Mouse (Mus musculus): ENCODE data around the gene Limch1. TPM values are rescaled to one million over a fixed set of nuclear protein-coding genes. Genes with fewer than 3 reads are reported as not detected.

The Limch1 gene
- polyA plus RNA-seq, 1 experiment from 2014 or later: 81.0 TPM

DNA sequence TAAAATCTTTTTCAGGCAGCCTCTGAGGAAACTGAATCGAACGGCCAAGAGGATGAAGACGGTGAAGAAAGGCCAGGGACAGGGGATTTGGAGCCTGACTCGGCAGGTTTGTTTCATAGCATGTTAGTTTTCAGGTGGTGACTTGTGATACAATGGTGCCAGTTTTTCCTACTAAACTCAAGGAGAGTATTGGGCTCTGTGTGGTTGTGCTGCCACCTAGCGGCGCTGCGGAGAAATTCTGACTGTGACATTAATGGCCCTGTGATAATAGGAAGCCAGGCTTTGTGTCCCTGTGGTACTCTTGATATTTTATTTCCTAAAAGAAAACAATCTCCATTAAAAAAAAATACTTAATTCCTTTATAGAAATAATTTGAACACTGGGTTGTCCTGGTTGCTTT is 270.8 kb downstream of the Limch1 start:
- Histone ChIP-seq H3K4me1 (replicated peaks; ENCODE audit: control insufficient read depth, insufficient read depth, low read length) (peaks cover 9% of the 10 kb centered on the region), H3K4me3 (replicated peaks; ENCODE audit: low read length) (no peak overlapping the region), H3K27me3 (replicated peaks; ENCODE audit: control insufficient read depth, insufficient read depth, low read length) (no peaks in the 10 kb centered on the region), H3K4me2 (ENCODE audit: low read length) (no peak overlapping the region), H3K27ac (ENCODE audit: low read length) (no peak overlapping the region), H3K9me3 (ENCODE audit: control insufficient read depth, low read length) (no peaks in the 10 kb centered on the region), H3K9ac (replicated peaks; ENCODE audit: low read depth, low read length) (no peak overlapping the region), H3K36me3 (ENCODE audit: control insufficient read depth, insufficient read depth) (no peaks in the 10 kb centered on the region)
- peak; percentile 76 for ATAC-seq
- whole genome bisulfite sequencing: 12% methylated on average over 7 of the region's 7 CpGs

DNA sequence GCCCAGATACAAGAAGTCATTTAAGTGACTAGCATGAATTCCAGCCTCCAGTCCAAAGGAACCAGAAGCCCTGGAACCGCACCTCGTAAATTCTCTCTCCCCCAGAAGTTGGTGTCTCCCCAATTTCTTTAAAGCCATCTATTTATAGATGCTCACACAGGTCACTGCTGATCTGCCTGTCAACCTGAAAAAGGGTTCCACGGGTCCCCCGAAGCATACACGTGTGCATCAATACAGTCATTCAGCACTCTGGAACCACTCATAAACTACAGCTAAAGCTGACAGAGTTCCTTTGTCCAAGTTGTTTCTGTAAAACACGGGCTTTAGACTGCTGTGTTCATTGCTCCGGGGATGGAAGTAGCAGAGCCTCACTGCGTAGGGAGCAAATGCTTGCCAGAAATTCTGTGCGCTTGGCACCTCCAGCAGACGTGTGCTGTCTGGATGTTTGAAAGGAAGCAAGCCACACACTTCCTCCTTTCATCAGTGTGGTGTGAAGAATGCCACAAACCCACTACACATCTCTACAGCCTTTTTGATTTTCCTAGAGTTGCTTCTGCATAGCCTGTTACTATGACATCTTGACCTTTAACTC is 278.9 kb downstream of the Limch1 start:
- 59% methylated on average over 10 of the region's 10 CpGs for WGBS
- H3K4me1 ChIP-seq (replicated peaks; ENCODE audit: control insufficient read depth, insufficient read depth, low read length): 0 out of 2 replicates have a peak, but pooled peaks cover 2% of the 10 kb centered on the region
- H3K4me3 ChIP-seq (replicated peaks; ENCODE audit: low read length): no peak overlapping the region
- H3K4me2 ChIP-seq (ENCODE audit: low read length): no peak overlapping the region
- peaks cover 3% of the 10 kb centered on the region for H3K36me3 ChIP-seq (ENCODE audit: control insufficient read depth, insufficient read depth)
- H3K9me3 ChIP-seq (ENCODE audit: control insufficient read depth, low read length): no peaks in the 10 kb centered on the region
- H3K9ac ChIP-seq (replicated peaks; ENCODE audit: low read depth, low read length): no peak overlapping the region
- H3K27ac ChIP-seq (ENCODE audit: low read length): no peak overlapping the region
- H3K27me3 ChIP-seq (replicated peaks; ENCODE audit: control insufficient read depth, insufficient read depth, low read length): no peaks in the 10 kb centered on the region
- ATAC-seq: peak; percentile 46; the same call in 1 of the 2 replicates

- no peak overlapping the region for H3K9ac ChIP-seq (replicated peaks; ENCODE audit: low read depth, low read length)
- no peaks in the 10 kb centered on the region for H3K9me3 ChIP-seq (ENCODE audit: control insufficient read depth, low read length)
- peaks cover 8% of the 10 kb centered on the region for H3K36me3 ChIP-seq (ENCODE audit: control insufficient read depth, insufficient read depth)
- no peak overlapping the region for H3K27ac ChIP-seq (ENCODE audit: low read length)
- H3K4me1 ChIP-seq (replicated peaks; ENCODE audit: control insufficient read depth, insufficient read depth, low read length): 0 out of 2 replicates have a peak, but pooled peaks cover 2% of the 10 kb centered on the region
- H3K27me3 ChIP-seq (replicated peaks; ENCODE audit: control insufficient read depth, insufficient read depth, low read length): no peaks in the 10 kb centered on the region
- WGBS: 77% methylated on average over 8 of the region's 8 CpGs
- ATAC-seq: no peak
- no peak overlapping the region for H3K4me2 ChIP-seq (ENCODE audit: low read length)
- H3K4me3 ChIP-seq (replicated peaks; ENCODE audit: low read length): no peak overlapping the region
Observed at GRCm38 (mm10) chr5:67025095-67025494, 279.5 kb downstream of the Limch1 start.

GRCm38 (mm10) chr5:67025581-67025980 is 280.0 kb downstream of the Limch1 start:
- no peak overlapping the region for H3K9ac ChIP-seq (replicated peaks; ENCODE audit: low read depth, low read length)
- ATAC-seq: no peak
- 83% methylated on average over 8 of the region's 10 CpGs for WGBS

DNA sequence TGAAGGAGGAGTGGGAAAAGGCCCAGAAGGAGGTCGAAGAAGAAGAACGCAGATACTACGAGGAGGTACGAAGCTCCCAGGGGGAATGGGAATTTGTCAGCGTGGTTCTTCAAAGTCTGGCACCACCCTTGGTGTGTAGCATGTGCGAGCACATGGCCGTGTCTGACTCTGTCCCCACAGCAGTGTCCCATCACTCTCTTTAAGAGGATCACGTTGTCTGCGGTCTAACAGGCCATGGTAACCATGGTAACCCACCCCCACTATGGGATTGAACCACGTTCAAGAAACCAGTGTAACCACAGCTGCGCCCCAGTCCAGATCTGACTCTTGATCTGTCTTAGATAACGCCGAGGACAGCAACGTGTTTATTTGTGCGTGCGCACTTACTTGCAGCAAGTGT is 283.2 kb downstream of the Limch1 start:
- Histone ChIP-seq H3K9me3 (ENCODE audit: control insufficient read depth, low read length) (no peaks in the 10 kb centered on the region), H3K27ac (ENCODE audit: low read length) (no peak overlapping the region), H3K36me3 (ENCODE audit: control insufficient read depth, insufficient read depth) (peaks cover 8% of the 10 kb centered on the region), H3K4me2 (ENCODE audit: low read length) (no peak overlapping the region), H3K27me3 (replicated peaks; ENCODE audit: control insufficient read depth, insufficient read depth, low read length) (no peaks in the 10 kb centered on the region), H3K9ac (replicated peaks; ENCODE audit: low read depth, low read length) (no peak overlapping the region), H3K4me1 (replicated peaks; ENCODE audit: control insufficient read depth, insufficient read depth, low read length) (0 out of 2 replicates have a peak, but pooled peaks cover 2% of the 10 kb centered on the region), H3K4me3 (replicated peaks; ENCODE audit: low read length) (no peak overlapping the region)
- 73% methylated on average over 16 of the region's 16 CpGs for WGBS
- no peak for ATAC-seq

More at GRCm38 (mm10) chr5:67025581-67025980, 280.0 kb downstream of the Limch1 start:
- H3K4me2 ChIP-seq (ENCODE audit: low read length): no peak overlapping the region
- no peak overlapping the region for H3K4me3 ChIP-seq (replicated peaks; ENCODE audit: low read length)
- H3K27me3 ChIP-seq (replicated peaks; ENCODE audit: control insufficient read depth, insufficient read depth, low read length): no peaks in the 10 kb centered on the region
- H3K36me3 ChIP-seq (ENCODE audit: control insufficient read depth, insufficient read depth): peaks cover 9% of the 10 kb centered on the region
- no peaks in the 10 kb centered on the region for H3K9me3 ChIP-seq (ENCODE audit: control insufficient read depth, low read length)
- H3K4me1 ChIP-seq (replicated peaks; ENCODE audit: control insufficient read depth, insufficient read depth, low read length): 0 out of 2 replicates have a peak, but pooled peaks cover 2% of the 10 kb centered on the region
- no peak overlapping the region for H3K27ac ChIP-seq (ENCODE audit: low read length)

DNA sequence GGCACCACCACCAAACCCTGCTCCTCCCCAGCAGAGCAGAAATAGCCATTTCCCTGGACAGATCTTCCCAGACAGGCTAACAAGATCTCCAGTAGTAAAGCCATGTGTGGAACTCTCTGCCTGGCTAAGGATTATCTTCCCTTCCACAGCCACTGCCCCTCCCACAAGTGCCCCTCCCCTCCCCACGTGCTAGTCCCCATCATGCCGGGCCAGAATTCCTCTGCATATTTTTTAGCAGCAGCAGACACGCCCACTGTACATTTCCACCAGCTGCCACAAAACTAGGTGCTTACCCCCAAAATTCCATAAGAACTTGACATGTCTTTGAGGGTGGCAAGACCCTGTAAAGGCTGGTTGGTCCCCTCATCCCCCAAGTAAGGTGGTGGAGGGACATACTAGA is 284.3 kb downstream of the Limch1 start:
- ATAC-seq: no peak
- Histone ChIP-seq H3K4me2 (ENCODE audit: low read length) (no peak overlapping the region), H3K4me3 (replicated peaks; ENCODE audit: low read length) (no peak overlapping the region), H3K9ac (replicated peaks; ENCODE audit: low read depth, low read length) (no peak overlapping the region), H3K9me3 (ENCODE audit: control insufficient read depth, low read length) (no peaks in the 10 kb centered on the region), H3K36me3 (ENCODE audit: control insufficient read depth, insufficient read depth) (peaks cover 8% of the 10 kb centered on the region), H3K27ac (ENCODE audit: low read length) (no peak overlapping the region), H3K27me3 (replicated peaks; ENCODE audit: control insufficient read depth, insufficient read depth, low read length) (no peaks in the 10 kb centered on the region), H3K4me1 (replicated peaks; ENCODE audit: control insufficient read depth, insufficient read depth, low read length) (no peaks in the 10 kb centered on the region)
- whole genome bisulfite sequencing: 45% methylated on average over 3 of the region's 3 CpGs

DNA sequence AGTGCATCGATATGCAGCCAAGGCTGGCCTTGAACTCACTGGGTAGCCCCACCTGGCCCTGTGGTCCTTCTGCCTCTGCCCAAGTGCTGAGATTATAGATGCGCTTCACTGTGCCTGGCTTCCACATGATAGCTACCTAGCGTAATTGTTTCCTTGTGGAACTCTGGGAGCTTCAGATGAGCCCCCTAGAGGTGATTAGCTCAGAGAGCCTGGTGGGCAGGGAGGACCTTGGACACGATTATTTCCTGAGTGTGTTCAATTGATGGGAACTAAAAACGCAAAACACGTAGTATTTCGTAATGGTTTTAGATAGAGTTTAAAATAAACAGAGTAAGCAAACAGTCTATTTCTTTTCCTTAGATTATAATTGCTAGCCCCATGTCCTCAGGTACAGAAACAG is 287.0 kb downstream of the Limch1 start:
- no peaks in the 10 kb centered on the region for H3K9me3 ChIP-seq (ENCODE audit: control insufficient read depth, low read length)
- no peak for ATAC-seq
- no peak overlapping the region for H3K9ac ChIP-seq (replicated peaks; ENCODE audit: low read depth, low read length)
- H3K4me1 ChIP-seq (replicated peaks; ENCODE audit: control insufficient read depth, insufficient read depth, low read length): no peaks in the 10 kb centered on the region
- no peak overlapping the region for H3K4me3 ChIP-seq (replicated peaks; ENCODE audit: low read length)
- no peaks in the 10 kb centered on the region for H3K27me3 ChIP-seq (replicated peaks; ENCODE audit: control insufficient read depth, insufficient read depth, low read length)
- H3K4me2 ChIP-seq (ENCODE audit: low read length): no peak overlapping the region
- 82% methylated on average over 7 of the region's 7 CpGs for WGBS
- H3K27ac ChIP-seq (ENCODE audit: low read length): no peak overlapping the region
- peaks cover 8% of the 10 kb centered on the region for H3K36me3 ChIP-seq (ENCODE audit: control insufficient read depth, insufficient read depth)

DNA sequence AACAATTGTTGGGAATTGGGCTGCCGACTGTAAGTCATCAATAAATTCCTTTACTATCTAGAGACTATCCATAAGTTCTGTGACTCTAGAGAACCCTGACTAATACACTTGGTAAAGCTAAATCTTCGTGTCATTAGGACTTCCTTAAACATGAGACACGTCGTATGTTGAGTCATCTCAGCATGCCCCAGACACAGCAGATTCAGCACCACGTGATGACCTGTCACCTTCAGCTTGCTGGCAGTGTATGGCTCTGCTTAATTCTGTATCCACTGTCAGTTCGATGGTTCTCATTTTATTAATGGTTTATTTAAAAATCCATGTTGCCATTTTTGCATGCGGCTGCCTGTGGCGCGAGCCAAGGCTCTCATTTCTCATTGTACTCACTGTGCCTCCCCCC is 298.3 kb downstream of the Limch1 start:
- Histone ChIP-seq H3K9me3 (ENCODE audit: control insufficient read depth, low read length) (no peaks in the 10 kb centered on the region), H3K27me3 (replicated peaks; ENCODE audit: control insufficient read depth, insufficient read depth, low read length) (no peaks in the 10 kb centered on the region), H3K9ac (replicated peaks; ENCODE audit: low read depth, low read length) (no peak overlapping the region), H3K36me3 (ENCODE audit: control insufficient read depth, insufficient read depth) (no peaks in the 10 kb centered on the region), H3K4me3 (replicated peaks; ENCODE audit: low read length) (no peak overlapping the region), H3K4me1 (replicated peaks; ENCODE audit: control insufficient read depth, insufficient read depth, low read length) (no peaks in the 10 kb centered on the region), H3K27ac (ENCODE audit: low read length) (no peak overlapping the region), H3K4me2 (ENCODE audit: low read length) (no peak overlapping the region)
- WGBS: 86% methylated on average over 8 of the region's 9 CpGs
- ATAC-seq: no peak

DNA sequence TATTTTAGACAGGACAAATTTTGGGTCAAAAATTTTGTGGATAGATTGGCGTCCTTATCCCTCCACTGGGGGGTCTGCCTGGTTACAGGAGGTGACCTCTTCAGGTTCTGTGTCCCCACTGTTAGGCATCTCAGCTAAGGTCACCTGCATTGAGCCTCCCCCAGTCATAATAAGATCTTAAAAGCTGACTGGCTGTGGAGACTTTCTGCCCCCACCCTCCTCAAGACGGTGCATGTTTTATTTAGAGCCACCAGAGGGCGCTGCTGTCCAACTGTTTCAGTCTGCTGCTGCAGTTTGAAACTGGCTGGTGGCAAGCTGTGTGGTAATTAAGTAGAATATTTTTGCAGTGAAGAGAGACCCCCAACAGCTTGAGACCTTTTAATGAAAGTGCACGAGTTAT is 302.4 kb downstream of the Limch1 start:
- 14% methylated on average over 4 of the region's 4 CpGs for WGBS
- no peaks in the 10 kb centered on the region for H3K27me3 ChIP-seq (replicated peaks; ENCODE audit: control insufficient read depth, insufficient read depth, low read length)
- H3K4me2 ChIP-seq (ENCODE audit: low read length): no peak overlapping the region
- ATAC-seq: peak; percentile 86
- H3K36me3 ChIP-seq (ENCODE audit: control insufficient read depth, insufficient read depth): no peaks in the 10 kb centered on the region; the same call in 1 of the 2 replicates
- no peaks in the 10 kb centered on the region for H3K4me1 ChIP-seq (replicated peaks; ENCODE audit: control insufficient read depth, insufficient read depth, low read length)
- H3K4me3 ChIP-seq (replicated peaks; ENCODE audit: low read length): no peak overlapping the region
- no peaks in the 10 kb centered on the region for H3K9me3 ChIP-seq (ENCODE audit: control insufficient read depth, low read length)
- no peak overlapping the region for H3K9ac ChIP-seq (replicated peaks; ENCODE audit: low read depth, low read length)
- no peak overlapping the region for H3K27ac ChIP-seq (ENCODE audit: low read length)

DNA sequence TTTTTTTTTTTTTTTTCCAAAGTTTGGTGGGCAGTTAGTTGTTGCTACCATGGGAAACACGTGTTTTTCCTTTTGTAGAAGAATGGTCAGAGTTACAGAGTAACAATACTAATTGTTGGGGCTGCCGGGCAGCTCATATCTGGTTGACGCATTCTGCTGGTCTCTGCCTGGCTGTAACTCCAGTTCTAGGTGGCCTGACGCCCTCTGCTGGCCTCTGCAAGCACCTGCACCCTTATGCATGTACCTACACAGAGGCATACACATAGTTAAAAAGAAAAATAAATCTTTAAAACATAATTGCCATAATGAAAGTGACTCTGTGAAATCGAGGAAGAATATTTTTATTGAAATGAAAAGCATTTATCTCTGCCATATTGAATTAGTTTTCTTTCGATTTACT is 312.2 kb downstream of the Limch1 start:
- 85% methylated on average over 6 of the region's 6 CpGs for WGBS
- no peak for ATAC-seq
- no peaks in the 10 kb centered on the region for H3K27me3 ChIP-seq (replicated peaks; ENCODE audit: control insufficient read depth, insufficient read depth, low read length)
- H3K9me3 ChIP-seq (ENCODE audit: control insufficient read depth, low read length): no peaks in the 10 kb centered on the region
- H3K4me3 ChIP-seq (replicated peaks; ENCODE audit: low read length): no peak overlapping the region
- no peaks in the 10 kb centered on the region for H3K36me3 ChIP-seq (ENCODE audit: control insufficient read depth, insufficient read depth)
- H3K4me2 ChIP-seq (ENCODE audit: low read length): no peak overlapping the region
- peaks cover 4% of the 10 kb centered on the region; the same call in 1 of the 2 replicates for H3K4me1 ChIP-seq (replicated peaks; ENCODE audit: control insufficient read depth, insufficient read depth, low read length)
- H3K9ac ChIP-seq (replicated peaks; ENCODE audit: low read depth, low read length): no peak overlapping the region
- H3K27ac ChIP-seq (ENCODE audit: low read length): no peak overlapping the region

All from forebrain, embryonic 16.5 days (tissue).